ENCODE assay signal across 8 mouse cellular contexts in the genomic region with DNA sequence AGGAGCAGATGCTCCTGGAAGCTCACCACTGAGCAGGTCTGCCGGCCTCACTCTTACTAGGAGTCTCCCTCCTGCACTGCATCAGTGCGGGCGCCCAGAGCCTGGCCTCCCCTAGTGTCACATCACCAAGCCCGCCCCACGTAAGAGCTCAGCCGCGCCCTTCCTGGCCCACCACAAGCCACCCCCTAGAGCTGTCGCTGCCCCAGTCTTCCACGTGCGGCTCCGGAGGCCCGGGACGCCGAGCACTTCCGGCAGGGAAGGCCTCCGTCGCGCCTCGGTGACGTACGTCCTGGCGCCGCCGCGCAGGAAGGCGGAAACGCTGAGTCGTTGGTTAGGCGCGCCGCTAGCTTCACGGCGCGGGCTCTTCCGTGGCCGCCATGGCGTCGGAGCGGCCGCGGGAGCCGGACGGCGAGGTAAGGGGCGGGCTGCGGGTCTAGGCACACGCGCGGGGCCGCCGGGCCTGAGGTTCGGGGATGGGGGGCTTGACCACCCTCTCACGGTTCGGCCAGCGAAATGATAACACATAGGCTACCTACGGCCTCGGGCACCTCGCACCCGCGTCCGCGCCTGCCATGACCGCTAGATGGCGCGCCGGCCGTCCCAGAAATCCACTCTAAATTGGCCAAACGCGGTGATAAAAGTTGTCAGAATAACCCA. TPM values are rescaled to one million over a fixed set of nuclear protein-coding genes. Genes with fewer than 3 reads are reported as not detected.
DNase-seq lines count a peak whose midpoint lies in the region; ATAC-seq and TF ChIP-seq lines count a peak whose summit lies in the region.

A gene (plus strand): TSS at position 290 of the 657 bp plus-strand sequence.

- no peaks in the 10 kb centered on the region for H3K4me1 ChIP-seq in hindbrain, postnatal 0 days (ENCODE audit: insufficient read depth, low read length)

- H3K36me3 ChIP-seq in hindbrain, postnatal 0 days (ENCODE audit: insufficient read depth, low read length) = peaks cover 14% of the 10 kb centered on the region

- DNase-seq in WW6 (ENCODE audit: low read depth, low spot score) = peak; percentile 84
- peak; percentile 89 to 93 for DNase-seq in cerebellum, postnatal 4 days (ENCODE audit: low spot score in 2 of 2)
- DNase-seq in gastrocnemius, adult 2 months = peak; percentile 97
- peak; percentile 98 for DNase-seq in hindbrain, postnatal 0 days (ENCODE audit: low spot score)
- peak; percentile 97 for DNase-seq in left cerebral cortex, adult 2 months (ENCODE audit: extremely low spot score in 1 of 2, low spot score in 2 of 2)
- peak; percentile 94 to 96 for DNase-seq in right cerebral cortex, adult 2 months (ENCODE audit: low spot score in 2 of 2)
- DNase-seq in urinary bladder, postnatal 14 days (ENCODE audit: low spot score) = peak; percentile 95

- intact Hi-C loops in gastrocnemius, adult 2 months (cut with DNase I) = loop anchor here (5.0 to 10.0 kb wide), 2 partner anchors 166 to 573 kb away; no protein-coding TSS in a partner anchor
- intact Hi-C loops in left cerebral cortex, adult 2 months (cut with DNase I) = loop anchor here (5.0 kb wide), 2 partner anchors 141 to 166 kb away; a partner anchor contains a TSS

- H3K27ac ChIP-seq in gastrocnemius, adult 2 months = peak within 1 kb of the TSS; percentile 96
- H3K27ac ChIP-seq in hindbrain, postnatal 0 days = peak within 1 kb of the TSS; percentile 88
- H3K27ac ChIP-seq in left cerebral cortex, adult 2 months = peak within 1 kb of the TSS; percentile 92

- no peaks in the 10 kb centered on the region for H3K9me3 ChIP-seq in hindbrain, postnatal 0 days (ENCODE audit: low read length)

- H3K4me2 ChIP-seq in hindbrain, postnatal 0 days (ENCODE audit: low read depth, low read length) = peak within 1 kb of the TSS; percentile 73

- ATAC-seq in hindbrain, postnatal 0 days = peak; percentile 98
- ATAC-seq in megakaryocyte, adult 5-6 weeks (ENCODE audit: poor library complexity, severe bottlenecking) = peak; percentile 98

- H3K27me3 ChIP-seq in hindbrain, postnatal 0 days (ENCODE audit: insufficient read depth, low read length) = no peaks in the 10 kb centered on the region

- WGBS in hindbrain, postnatal 0 days = under 1% methylated on average over 68 of the region's 69 CpGs

- peak within 1 kb of the TSS; percentile 78 for H3K4me3 ChIP-seq in gastrocnemius, adult 2 months
- peak within 1 kb of the TSS; percentile 58 for H3K4me3 ChIP-seq in hindbrain, postnatal 0 days (ENCODE audit: low read length)
- peak within 1 kb of the TSS; percentile 98 for H3K4me3 ChIP-seq in left cerebral cortex, adult 2 months

- peak; percentile 100 for TF ChIP-seq CTCF in gastrocnemius, adult 2 months (IDR thresholded peaks at IDR 0.05)
- TF ChIP-seq CTCF in hindbrain, postnatal 0 days (IDR thresholded peaks at IDR 0.05; ENCODE audit: low read depth) = peak; percentile 87
- TF ChIP-seq CTCF in left cerebral cortex, adult 2 months (IDR thresholded peaks at IDR 0.05) = peak; percentile 99

- H3K9ac ChIP-seq in hindbrain, postnatal 0 days (replicated peaks; ENCODE audit: low read length) = peak within 1 kb of the TSS; percentile 71

RNA-seq across cellular contexts. Expression of the gene that starts here (rescaled TPM):
- total RNA-seq in gastrocnemius, adult 2 months (2021) = 10 to 100 TPM; 11.1 to 11.7 TPM
- 13.7 and 15.0 TPM in 2 replicates for total RNA-seq in hindbrain, postnatal 0 days (2014; rRNA removed)
- 20.1 and 21.8 TPM in 2 replicates for polyA plus RNA-seq in hindbrain, postnatal 0 days (2015; fragmentation: Nextera tagmentation; extraction: Ambion mirVana)
- 10 to 100 TPM; 18.7 to 19.1 TPM for total RNA-seq in left cerebral cortex, adult 2 months (2021)
- 14.0 and 16.1 TPM in 2 replicates for total RNA-seq in megakaryocyte, adult 5-6 weeks (2015)
- total RNA-seq in megakaryocyte, adult 5-6 weeks (2017) = 18.2 and 21.9 TPM in 2 replicates

Comparison
In these comparisons a context has a peak if more than half of its experiments do, and no peak if none do; other contexts are left out.
1. Peak in every context shown above with its lines: DNase-seq, ATAC-seq, H3K4me3 ChIP-seq and H3K27ac ChIP-seq.